Mouse (Mus musculus): ENCODE measurements around the gene Mapk10.
"Not testable (repeated sequence)": the region's sequence is repeated elsewhere in the genome, so short reads cannot be mapped to it uniquely, and the experiment has no call there.

Gene Mapk10

GRCm38 (mm10) chr5:102953414-102953813 is 257.7 kb downstream of the Mapk10 start:
- no peak for DNase-seq (ENCODE audit: low spot score)

DNA sequence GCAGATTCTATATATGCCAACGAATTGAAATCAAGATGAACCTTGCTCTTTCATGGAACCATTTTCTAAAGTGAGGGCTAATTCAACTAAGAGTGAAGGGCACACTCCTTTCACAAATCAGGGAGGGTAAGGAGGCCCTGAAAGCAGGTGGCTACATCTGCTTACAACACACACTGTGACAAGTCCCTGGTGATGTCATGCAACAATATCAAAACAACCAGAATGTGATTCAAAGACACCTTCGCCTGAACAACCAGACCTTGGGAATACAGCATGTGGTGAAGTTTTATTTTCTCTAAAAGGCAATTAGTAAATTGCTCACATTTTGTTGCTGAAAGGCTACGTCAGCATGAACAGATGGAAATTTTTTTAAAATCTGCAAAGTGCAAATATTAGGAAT is 258.2 kb downstream of the Mapk10 start:
- DNase-seq (ENCODE audit: low spot score): no peak

DNA sequence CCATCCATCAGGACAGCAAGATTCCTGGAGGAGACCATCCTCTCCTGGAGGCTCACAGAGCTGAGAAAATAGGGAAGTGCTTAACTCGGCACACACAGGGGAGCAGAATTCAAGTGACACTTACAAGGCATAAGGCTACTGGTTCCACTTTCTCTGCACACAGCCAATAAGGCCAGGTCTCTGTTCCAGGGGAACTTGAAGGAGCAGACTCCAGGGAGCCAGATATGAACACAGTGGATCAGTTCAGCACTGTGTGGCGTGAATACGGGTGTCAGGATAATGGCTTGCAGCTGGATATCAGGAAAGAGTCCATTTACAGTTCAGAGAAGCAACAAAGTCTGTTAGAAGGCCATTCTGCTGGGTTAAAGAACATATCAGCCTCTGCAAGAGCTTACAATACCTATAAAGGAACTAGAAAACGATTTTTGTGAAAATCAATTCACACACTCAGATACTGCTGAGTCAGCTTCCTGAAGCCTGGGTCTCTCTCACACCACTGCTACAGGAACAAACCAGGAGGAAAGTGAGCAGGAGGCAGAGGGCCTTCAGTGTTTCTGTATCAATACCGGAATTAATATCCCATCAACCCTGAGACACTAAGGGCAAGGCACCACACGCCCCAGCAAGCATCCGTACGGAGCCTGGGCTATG is 263.9 kb downstream of the Mapk10 start:
- DNase-seq (ENCODE audit: low spot score): no peak

DNA sequence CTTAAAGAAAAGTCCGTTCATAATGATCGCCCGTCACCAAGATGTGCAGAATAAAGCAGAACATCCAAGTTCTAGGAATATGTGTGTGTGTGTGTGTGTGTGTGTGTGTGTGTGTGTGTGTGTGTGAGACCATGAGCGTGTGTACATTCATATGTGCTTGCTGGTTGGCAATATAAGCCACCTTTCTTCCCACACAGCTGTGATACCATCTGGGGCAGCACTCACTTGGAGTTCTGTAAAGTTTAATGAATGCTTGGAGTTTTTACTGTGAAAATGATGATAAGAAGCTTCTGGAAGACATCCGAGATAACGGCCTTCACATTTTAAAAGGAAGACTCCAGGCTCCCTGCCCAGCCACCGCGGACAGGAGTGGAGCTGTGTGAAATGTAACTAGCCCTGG is 264.5 kb downstream of the Mapk10 start:
- no peak for DNase-seq (ENCODE audit: low spot score)

- not testable (repeated sequence) for DNase-seq (ENCODE audit: low spot score)
These were observed 267.1 kb downstream of the Mapk10 start for GRCm38 (mm10) chr5:102943864-102944630.

DNA sequence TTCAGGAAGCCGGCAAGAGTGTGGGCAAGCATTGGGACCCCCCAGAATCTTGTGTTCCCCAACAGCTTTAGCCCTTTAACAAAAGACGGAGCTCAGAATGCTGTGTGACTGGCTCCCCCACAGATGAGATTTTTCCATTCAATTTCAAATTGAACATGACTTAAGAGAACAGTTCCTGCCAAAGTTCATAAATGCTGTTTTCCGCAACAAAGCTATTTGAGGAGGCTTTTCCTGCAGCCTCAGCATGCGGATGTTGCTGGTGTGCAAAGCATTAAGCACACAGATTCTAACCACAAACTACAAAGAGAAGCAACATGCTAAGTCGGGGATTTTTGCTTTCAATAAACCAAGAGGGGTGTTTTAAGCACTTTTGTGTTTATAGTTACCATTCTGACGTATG is 281.0 kb downstream of the Mapk10 start:
- DNase-seq (ENCODE audit: low spot score): no peak

GRCm38 (mm10) chr5:102926786-102927185 is 284.3 kb downstream of the Mapk10 start:
- no peak for DNase-seq (ENCODE audit: low spot score)

DNA sequence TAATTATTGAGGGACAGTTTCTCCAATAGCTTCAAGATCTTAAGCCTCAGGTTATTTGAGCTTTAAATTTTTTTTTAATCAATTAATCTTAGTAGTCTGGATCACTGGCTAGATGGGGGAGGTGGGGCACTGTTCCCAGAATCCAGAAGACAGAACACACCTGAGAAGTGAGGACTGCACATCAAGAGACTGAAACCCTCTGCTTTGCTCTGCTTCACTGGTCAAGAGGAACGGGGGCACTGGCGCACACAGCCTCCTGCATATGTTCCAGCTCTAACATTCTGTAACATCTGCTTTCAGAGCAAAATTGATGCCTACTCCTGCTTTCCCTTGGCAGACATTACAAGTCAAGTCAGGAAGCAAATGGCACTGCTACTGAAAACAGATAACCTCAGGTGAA is 290.9 kb downstream of the Mapk10 start:
- no peak for DNase-seq (ENCODE audit: low spot score)

- DNase-seq (ENCODE audit: low spot score): no peak
These were observed 305.5 kb downstream of the Mapk10 start for GRCm38 (mm10) chr5:102905441-102906211.

DNA sequence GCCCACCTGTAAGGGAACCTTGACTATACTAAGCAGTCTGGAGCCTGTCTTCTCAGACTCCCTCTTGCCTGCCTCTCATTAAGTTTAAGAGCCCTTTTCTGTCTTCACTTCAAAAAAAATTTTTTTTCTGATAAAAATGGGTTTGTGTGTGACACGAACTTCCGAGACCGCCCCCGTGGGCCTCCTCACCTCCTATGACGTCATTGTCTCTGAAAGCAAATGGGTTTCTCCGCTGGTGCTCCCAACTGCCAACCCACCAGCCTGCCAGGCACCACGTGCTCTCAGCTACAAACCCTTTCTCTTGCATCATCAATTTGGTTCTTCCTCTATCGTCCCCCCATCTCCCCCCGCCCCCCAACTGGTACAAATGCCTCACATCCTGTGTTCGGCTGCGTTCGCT is 307.1 kb downstream of the Mapk10 start:
- DNase-seq (ENCODE audit: low spot score): no peak

- no peak for DNase-seq (ENCODE audit: low spot score)
These were observed 307.6 kb downstream of the Mapk10 start for GRCm38 (mm10) chr5:102903487-102903886.

DNA sequence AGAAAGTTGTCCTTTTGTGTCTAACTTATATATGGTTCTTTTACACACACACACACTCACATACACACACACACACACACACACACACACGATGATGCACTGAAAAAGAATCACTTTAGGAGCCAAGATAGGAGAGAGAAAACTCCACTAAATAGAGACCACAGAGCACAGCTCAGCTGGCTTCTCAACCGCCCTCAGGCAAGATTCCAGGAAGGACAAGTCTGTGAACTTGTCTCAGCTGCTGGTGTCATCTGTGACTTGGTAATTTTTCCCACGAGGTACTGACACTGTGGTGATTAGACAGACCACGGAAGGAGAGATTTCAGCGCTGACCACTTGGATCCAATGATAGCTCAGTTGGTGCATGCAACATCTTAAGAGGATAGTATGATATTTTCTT is 310.0 kb downstream of the Mapk10 start:
- no peak for DNase-seq (ENCODE audit: low spot score)

DNA sequence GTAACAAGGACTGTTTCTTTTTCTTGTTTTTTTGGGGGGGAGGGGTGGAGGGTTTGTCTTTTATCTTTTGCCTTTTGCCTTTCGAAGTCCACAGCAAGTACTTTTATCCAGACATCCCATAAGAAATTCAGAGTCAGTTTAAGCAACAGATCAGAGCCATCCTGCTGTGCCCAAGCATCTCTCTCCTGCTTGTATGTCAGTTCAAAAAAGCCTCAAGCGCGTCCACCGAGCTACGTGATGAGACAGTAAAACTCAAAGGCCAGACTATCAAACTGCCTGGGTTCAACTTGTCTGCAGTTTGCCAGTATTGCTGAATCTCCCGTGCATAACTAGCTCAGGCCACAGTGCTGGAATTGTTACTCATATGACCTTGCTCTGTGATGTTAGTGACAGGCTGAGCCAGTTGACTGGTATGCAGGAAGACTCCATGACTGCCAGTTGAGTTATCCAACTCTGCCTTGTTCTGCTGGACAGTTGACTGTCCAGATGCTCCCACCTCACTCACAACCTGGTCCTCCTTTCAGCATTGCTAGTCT is 311.4 kb downstream of the Mapk10 start:
- DNase-seq (ENCODE audit: low spot score): no peak

DNA sequence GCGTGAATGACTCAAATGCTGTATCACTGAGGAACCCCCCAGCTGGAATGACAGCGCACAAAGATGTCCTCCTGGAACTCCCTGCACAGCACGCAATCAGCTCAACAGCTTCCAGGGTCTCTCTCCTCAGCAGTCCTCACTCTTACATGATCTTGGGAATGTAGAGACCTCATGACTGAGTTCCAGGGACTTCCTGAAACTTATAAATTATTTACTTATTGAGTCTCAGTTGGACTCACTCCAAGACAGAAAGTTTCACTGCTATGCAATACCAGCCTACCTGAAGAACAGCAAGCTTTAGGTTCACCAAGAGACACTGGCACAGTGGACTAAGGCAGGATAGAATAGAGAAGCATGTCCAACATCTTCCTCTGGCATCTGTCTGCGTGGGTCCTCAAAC is 312.8 kb downstream of the Mapk10 start:
- DNase-seq (ENCODE audit: low spot score): no peak

DNA sequence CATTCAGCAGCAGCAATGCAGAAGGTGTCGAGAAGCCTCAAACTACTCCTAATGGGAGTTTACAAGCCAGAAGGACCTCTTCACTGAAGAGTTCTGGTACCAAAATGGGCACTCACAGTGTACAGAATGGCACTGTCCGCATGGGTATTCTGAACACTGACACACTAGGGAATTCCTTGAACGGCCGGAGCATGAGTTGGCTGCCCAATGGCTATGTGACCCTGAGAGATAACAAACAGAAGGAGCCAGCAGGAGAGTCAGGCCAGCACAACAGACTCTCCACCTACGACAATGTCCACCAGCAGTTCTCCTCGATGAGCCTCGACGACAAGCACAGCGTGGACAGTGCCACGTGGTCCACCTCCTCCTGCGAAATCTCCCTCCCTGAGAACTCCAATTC is 318.9 kb downstream of the Mapk10 start:
- no peak for DNase-seq (ENCODE audit: low spot score)

- no peak for DNase-seq (ENCODE audit: low spot score)
These were observed 322.0 kb downstream of the Mapk10 start for GRCm38 (mm10) chr5:102889163-102889488.

DNA sequence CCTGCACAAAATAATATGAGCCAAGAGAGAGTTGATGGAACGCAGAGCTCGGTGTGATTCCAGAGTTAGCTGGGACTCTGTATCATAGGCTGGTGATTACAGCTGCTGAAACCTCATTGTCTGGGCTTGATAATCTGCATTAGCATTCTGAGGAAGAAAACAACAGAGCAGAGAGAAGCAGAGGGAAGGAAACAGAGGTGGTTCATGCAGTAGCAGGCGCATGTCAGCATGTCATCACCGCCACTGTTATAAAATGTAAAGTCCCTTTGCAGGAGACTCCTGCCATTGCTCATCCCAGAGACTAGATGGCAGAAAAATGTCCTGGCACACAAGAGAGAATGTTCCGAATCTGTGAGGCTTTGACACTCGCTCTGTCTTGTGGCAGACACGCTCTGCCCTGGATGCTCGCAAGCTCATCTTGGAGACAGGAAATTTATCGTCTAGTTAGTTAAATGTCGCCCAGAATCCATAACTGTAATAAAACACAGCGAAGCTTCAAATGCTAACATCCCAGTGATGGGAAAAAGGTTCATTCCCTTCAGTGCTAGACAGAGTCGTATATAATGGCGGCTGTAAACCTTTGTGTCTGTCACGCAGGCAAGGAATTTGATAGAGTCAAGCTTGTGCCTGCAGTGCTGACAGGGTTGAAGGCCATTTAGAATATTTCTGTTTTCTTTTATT is 322.5 kb downstream of the Mapk10 start:
- DNase-seq (ENCODE audit: low spot score): no peak

- no peak for DNase-seq (ENCODE audit: low spot score)
These were observed 335.5 kb downstream of the Mapk10 start for GRCm38 (mm10) chr5:102875628-102876027.

GRCm38 (mm10) chr5:102874605-102875298 is 336.4 kb downstream of the Mapk10 start:
- peak; percentile 75 for DNase-seq (ENCODE audit: low spot score)

- DNase-seq (ENCODE audit: low spot score): not testable (repeated sequence)
These were observed 338.1 kb downstream of the Mapk10 start for GRCm38 (mm10) chr5:102872996-102873395.

GRCm38 (mm10) chr5:102868196-102868595 is 342.9 kb downstream of the Mapk10 start:
- no peak for DNase-seq (ENCODE audit: low spot score)

DNA sequence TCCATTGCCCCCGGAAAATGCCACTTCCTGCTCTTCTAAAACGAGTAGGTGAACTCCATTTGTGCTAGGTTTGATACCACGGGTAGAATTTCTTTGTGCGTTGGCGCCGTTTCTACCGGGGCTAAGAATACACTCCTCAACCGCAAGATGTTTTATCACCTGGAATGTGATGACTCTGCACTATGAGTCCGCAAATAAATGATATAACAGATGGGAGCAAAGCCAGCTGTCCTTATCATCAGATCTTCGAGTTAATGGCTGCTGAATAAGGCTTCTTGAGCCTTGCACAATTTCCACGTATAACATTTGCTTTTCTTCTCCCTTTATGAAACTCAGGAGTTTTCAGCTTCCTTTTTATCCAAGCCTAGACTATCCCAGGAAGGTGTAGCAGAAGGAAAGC is 351.4 kb downstream of the Mapk10 start:
- DNase-seq (ENCODE audit: low spot score): no peak
